Mouse (Mus musculus) kidney, postnatal 10 days (tissue): ENCODE measurements at regions not wholly inside any gene's neighbourhood (a gene's known extent, or its start where the extent isn't known, plus 50 kb on each side); places are given as distances from the start of the nearest gene placed in this dataset.
A peak's percentile ranks its signal among the peaks of the same experiment; 100 is the strongest.

ENCODE experiments used
- DNase-seq: peaks from one replicate; pipeline ENCODE4 v3.0.0; 2021; ENCODE audit warnings: mixed read lengths

DNA sequence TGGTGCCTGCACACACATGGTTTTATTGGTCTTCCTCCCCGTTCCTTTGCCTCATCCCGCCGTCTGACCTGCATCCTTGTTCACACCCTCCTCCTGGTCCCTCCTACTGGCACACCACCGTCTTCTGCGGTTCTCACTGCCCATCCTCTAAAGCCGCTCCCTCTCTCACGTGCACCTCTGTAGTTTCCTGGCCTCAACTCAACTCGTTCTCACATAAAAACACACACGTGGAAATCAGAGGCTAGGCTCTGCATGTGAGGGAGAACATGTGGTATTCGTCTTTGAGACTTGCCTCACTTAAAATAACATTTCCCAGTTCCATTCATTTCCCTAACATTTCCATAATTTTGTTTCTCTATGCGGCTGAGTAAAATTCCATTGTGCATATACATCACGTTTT, 69.5 kb downstream of the Aldh8a1 start:
- DNase-seq = no peak

- DNase-seq = no peak
These were observed 71.0 kb downstream of the Aldh8a1 start for GRCm38 (mm10) chr10:21448132-21448531.

- no peak for DNase-seq
These were observed 71.9 kb downstream of the Aldh8a1 start for GRCm38 (mm10) chr10:21448942-21449341.

DNA sequence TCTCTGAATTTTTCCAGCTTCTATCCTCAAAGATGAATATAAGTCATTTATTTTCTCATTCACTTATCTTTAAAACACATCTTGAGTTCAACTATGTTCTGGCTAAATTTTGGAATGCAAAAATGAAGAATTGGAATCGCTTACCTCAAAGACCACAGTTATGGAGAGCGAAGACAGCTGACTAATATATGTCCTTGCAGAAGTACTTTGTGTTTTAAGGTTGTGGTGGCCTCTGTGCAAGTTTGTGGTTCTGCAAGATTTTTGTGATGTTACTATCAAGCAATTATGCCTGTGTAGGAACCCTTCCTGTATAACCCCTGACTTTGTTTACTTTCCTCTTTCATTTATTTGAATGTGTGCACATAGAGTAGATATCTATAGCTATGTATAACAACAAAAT, 75.5 kb downstream of the Aldh8a1 start:
- DNase-seq = no peak

DNA sequence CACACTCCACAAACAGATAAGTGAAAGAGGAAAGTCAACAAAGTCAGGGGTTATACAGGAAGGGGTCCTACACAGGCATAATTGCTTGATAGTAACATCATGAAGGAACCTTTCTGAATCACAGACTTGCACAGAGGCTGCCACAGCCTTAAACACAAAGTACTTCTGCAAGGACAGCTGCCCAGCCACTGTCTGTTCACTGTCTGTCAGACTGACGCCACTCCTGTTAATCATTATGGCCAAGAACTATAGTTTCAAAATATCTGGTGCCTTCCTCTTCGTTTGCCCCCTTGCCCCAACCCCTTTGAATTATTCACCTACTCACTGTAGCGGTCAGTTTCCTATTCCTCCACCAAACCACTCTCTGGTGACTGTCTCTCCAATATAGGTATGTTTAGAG, 76.4 kb downstream of the Aldh8a1 start:
- DNase-seq = no peak

DNA sequence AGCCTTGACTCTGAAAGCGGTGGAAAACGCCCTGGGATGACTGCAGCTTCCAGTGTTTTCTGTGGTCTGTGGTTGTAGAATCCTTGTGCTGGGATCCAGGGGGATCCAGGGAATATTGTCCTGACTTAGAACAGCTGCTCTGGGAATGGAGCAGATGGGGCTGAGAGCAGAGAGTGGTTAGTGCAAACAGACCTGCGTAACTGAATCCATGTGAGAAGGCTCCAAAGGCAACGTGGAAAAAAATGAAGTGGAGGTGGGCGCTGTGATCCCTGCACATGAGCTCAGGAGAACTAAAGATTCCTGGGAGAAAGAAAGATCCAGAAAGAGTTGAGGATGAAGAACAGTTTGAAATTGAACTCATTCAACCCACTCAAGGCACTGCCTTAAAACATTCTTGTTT, 77.1 kb downstream of the Aldh8a1 start:
- no peak for DNase-seq

GRCm38 (mm10) chr10:21454757-21455156, 77.7 kb downstream of the Aldh8a1 start:
- no peak for DNase-seq

DNA sequence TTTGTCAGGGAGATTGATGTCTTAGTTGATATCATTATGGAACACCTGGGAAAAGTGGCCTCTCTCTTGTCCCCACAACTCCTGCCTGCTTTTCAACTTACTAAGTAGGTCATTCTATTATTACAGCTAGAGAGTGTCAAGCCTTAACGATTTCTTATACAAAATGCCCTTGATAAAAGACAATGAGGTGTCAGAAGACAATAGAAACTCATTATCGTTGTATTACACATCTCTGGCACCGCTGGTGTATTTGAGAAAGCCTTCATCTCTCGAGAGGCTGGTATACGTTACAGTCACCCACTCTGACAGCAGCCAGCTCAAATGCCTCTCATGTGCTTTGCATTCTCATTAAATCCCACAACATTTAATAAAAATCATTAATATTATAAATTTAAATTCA, 78.8 kb downstream of the Aldh8a1 start:
- no peak for DNase-seq

GRCm38 (mm10) chr10:21456359-21456758, 79.3 kb downstream of the Aldh8a1 start:
- DNase-seq = no peak

DNA sequence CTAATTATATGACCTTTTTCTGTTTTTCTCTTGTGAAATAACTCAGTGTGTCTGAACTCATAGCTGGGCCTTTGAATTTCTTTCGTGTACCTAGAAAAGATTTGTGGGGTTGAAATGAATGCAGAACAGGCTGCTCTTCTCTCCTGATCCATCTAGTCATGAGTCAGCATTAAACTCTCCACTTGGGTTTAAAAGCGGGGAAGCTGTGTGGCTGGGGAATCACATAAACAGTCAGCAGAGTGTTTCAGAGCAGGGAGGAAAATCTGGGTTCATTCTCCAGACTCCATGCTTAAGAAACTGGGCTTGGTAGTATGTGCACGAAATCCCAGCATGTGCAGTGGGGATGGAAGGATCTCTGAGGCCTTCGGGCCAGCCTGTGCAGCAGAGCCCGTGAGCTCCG, 79.9 kb downstream of the Aldh8a1 start:
- no peak for DNase-seq

DNA sequence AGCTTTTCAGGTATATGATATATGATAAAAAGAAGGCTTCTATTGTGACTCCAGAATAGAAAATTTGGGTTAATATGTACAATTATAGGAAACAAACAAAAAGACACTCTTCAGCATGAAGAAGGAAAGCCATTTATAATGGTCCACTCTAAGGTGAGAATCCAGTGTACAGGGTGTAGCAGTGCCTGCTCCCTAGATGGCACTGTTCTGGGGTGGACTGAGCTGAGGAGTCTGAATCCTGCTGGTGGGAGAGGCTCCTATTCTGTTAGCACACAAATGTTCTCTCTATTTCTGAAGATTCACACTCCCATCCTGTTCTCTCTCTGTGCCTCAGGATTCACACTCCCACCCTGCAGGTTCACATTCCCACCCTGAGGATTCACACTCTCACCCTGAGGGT, 81.5 kb downstream of the Aldh8a1 start:
- DNase-seq = no peak

DNA sequence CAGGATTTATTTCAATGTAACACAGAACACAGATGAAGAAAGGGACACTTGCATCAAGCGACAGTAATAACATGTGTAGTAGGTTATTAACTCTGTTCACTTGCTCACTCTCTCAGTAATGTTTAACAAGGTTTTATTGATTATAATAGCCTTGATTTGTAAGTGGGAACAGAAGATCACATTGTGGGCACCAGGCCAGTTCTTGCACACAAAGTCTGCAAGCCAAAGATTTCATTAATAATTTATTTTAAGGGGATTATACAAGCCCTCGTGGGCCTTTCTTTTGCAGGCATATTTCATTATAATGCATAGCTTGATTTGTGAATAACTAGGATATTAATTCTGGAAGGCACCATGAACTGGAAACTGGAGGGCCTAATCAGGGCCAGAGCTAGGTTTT, 83.0 kb downstream of the Aldh8a1 start:
- peak; percentile 41 for DNase-seq

GRCm38 (mm10) chr10:21462915-21463314, 85.8 kb downstream of the Aldh8a1 start:
- peak; percentile 50 for DNase-seq

DNA sequence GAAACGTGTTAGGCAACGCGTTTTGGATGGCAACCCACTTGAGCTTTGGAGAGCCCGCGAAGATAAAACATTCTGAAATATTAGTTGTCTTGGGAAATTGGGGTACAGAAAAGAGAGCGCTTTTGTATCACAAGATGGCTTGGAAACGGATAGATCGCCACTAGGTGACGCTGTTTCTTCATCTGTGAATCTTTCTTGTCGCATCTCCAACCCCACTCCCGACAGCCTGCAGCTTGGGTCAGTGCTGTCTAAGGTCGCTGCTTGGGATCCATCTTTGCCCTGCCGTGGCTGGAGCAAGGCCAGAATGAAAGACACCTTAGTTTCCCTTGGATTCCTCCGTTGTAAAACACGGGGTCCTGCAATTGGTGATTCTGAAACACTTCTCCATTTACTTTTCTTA, 88.3 kb downstream of the Aldh8a1 start:
- peak; percentile 94 for DNase-seq

GRCm38 (mm10) chr10:21465806-21466377, 88.8 kb downstream of the Aldh8a1 start:
- DNase-seq = no peak

- DNase-seq = no peak
These were observed 90.5 kb downstream of the Aldh8a1 start for GRCm38 (mm10) chr10:21467425-21468085.

GRCm38 (mm10) chr10:21468421-21468820, 91.3 kb downstream of the Aldh8a1 start:
- no peak for DNase-seq

GRCm38 (mm10) chr10:21469961-21470360, 92.9 kb downstream of the Aldh8a1 start:
- peak; percentile 64 for DNase-seq

DNA sequence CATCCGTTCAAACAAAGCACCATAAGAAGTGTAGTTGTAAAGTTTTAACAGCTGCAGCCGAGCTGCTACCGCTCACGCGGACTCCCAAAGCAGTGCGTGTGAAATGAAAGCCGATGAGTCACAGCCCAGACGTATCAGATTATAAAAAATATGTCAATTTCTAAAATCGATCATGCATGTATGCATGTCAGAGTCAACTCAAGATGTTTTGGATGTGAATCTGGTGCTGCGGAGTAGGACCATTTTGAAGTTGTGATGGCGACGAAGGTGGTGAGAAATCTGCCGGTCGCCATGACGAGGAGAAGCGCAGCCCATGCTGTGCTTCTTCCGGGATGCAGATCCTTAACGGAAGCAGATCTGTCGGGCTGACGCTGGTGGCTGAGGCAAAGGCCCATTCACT, 93.5 kb downstream of the Aldh8a1 start:
- DNase-seq = no peak

GRCm38 (mm10) chr10:21474242-21474641, 97.2 kb downstream of the Aldh8a1 start:
- no peak for DNase-seq

GRCm38 (mm10) chr10:21478004-21478403, 100.9 kb downstream of the Aldh8a1 start:
- no peak for DNase-seq

- DNase-seq = no peak
These were observed 102.3 kb downstream of the Aldh8a1 start for GRCm38 (mm10) chr10:21479403-21479802.

- DNase-seq = no peak
These were observed 104.2 kb downstream of the Aldh8a1 start for GRCm38 (mm10) chr10:21481255-21481654.

DNA sequence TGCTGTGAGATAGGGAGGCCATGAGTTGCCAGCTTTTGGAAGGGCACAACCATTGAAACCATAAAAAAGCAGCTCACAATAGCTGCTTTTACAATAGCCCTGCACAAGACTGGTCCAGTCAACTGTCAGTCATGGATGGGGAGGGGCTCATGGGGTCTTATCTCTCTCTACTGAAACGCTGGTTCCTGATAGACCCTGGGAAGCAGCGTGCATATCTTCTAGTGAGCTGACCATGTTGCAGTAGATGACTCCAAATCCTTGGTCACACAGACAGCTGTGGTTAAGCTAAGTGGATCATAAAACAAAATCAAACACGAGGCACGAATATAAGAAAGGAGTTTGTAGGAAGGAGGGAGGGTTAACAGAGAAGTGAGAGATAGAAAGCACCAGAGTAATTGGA, 105.0 kb downstream of the Aldh8a1 start:
- DNase-seq = no peak

DNA sequence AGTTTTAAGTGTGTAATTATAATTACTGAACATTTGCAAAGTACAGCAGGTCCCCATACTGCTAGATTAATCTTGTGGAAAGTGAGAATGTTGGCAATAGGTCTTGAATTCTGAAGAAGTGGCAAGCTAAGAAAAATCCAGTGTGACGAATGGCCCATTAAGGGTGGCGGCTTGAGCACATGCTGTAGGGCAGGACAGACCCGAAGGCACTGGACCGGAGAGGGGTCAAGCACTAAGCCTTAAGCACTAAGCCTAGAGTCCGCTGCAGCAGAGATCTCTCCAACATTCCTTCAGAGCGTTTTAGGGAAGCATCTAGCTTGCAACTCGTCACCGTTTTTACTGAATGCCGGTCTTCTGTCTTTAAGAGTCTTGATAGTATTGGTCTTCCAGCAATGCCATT, 105.6 kb downstream of the Aldh8a1 start:
- DNase-seq = peak; percentile 13
